Mouse (Mus musculus): ENCODE results near the gene Tcp11x2.

Tcp11x2 gene

GRCm38 (mm10) chrX:135693633-135694032, at the start of gene Tcp11x2:
TSS of gene Tcp11x2 (minus strand) at chrX:135693790.
- DNase-seq (ENCODE audit: low read depth in 1 of 2, low spot score in 2 of 2): no peak

DNA sequence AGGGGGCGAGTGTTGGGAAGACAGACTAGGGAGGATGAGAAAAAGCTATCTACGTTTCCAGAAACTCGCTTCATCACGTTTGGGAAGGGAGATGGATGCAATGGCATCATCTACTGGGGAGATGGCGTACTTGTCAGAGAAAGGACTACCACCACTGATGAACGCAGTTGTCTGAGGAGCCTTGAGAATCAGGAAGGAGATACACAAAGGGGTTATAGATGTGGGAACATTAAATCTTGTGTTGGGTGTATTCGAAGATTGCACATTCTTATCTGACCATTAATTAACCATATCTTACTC, 49.4 kb upstream of the Tcp11x2 start:
- DNase-seq (ENCODE audit: low read depth in 1 of 2, low spot score in 2 of 2): no peak

DNA sequence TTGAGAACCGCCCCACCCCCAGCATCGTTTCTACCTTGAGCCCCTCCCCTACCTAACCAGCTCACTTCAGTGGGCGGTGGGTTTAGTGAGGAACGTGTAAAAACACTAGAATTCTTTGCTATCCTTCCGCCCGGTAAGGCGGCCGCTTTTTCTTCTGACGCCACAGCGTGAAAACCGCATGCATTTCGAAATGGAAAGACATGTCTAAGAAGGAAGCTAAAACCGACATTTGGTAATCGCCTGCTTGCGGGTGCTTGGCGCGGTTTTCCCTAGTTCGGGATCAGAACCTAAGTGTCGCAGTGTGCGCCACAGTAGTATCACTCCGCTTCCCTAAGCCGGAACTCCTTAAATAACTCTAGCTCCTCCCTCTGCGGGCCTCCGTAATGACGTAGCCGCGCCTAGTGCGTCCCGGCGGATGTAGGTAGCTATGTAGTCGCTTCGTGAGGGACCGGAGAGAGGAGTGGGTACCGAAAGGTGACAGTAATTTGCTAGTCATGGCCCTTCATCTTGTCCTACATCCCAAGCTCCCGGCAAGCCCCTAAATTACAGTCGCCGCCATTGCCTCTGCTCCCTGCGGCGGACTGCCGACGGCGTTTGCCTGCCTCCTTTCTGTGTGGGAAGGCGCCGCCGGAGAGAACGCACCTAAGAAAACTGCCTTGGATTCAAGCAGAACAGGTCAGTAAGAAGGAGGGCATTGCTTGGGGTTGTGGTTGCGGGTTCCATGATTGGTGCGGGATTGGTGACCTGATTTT, 48.9 kb upstream of the Tcp11x2 start, which contains the start of the genes Armcx5 and Gprasp1:
Armcx5 (plus strand) TSS at position 430 of the 752 bp plus-strand sequence.
Gprasp1 (plus strand) TSS at position 430 of the 752 bp plus-strand sequence.
- DNase-seq (ENCODE audit: low read depth in 1 of 2, low spot score in 2 of 2): peak; percentile 30 to 64

- DNase-seq (ENCODE audit: low read depth in 1 of 2, low spot score in 2 of 2): no peak
Observed at GRCm38 (mm10) chrX:135738730-135739520, 45.3 kb upstream of the Tcp11x2 start.

DNA sequence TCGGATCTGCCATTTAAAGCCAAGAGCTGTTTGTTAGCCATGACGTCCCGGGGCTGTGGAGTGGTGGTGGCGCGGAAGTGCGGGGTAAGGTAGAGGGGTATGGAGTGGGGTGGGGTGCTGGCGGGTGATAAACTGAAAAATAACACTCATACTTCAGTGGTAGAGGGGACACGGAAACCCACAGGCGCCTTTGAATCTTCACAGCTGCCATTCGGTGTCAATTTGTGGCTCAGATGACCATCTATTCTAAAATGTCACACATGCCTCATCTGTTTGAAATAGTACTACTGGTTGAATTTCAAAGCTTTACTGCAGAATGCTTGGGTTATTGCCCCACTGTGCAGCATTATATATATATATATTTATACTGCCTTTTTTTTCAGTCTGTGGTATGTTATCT, 31.6 kb upstream of the Tcp11x2 start, which contains the start of gene Tmsb15a:
Tmsb15a (minus strand) TSS at position 101 of the 400 bp plus-strand sequence.
- no peak for DNase-seq (ENCODE audit: low read depth in 1 of 2, low spot score in 2 of 2)

- no peak for DNase-seq (ENCODE audit: low read depth in 1 of 2, low spot score in 2 of 2)
Observed at GRCm38 (mm10) chrX:135712845-135713244, 19.3 kb upstream of the Tcp11x2 start.

GRCm38 (mm10) chrX:135704349-135704748, 10.8 kb upstream of the Tcp11x2 start:
- DNase-seq (ENCODE audit: low read depth in 1 of 2, low spot score in 2 of 2): no peak

DNA sequence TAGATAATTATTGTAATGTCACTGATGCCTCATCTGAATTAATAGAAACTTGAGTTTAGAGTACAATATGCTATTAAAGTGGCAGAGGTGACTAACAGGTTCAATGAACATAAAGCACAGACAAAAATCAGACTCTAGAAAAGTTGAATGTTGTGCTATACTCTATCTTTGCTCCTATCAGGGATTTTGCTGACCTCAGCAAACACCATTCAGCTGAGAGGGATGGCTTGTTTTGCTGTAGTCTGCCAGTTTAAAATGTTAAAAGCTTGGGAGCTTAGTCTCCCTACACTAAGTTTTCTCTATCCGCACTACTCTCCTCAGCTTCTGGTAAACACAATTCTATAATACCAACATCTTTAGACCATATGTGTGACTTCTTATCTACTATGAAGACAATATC, 9.5 kb upstream of the Tcp11x2 start:
- DNase-seq (ENCODE audit: low read depth in 1 of 2, low spot score in 2 of 2): no peak

DNA sequence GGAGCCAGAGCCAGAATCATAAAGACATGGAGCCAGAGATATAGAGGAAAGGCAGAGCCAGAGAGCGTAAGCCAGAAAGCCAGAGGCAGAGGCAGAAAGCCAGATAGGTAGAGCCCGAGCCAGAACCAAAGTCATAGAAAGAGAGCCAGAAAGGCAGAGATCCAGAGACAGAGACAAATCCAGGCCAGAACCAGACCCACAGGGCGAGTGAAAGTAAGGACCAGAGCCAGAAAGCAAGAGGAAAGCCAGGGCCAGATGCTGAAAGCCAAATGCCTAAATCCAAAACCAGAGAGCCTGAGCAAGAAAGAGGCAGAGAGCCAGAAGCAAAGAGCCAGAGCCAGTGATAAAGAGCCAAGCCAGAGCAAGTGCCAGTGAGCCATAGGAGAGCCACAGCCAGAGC, 5.8 kb downstream of the Tcp11x2 start:
- no peak for DNase-seq (ENCODE audit: low read depth in 1 of 2, low spot score in 2 of 2)

GRCm38 (mm10) chrX:135681858-135682257, 11.7 kb downstream of the Tcp11x2 start:
- DNase-seq (ENCODE audit: low read depth in 1 of 2, low spot score in 2 of 2): no peak

GRCm38 (mm10) chrX:135652173-135652772, 41.3 kb downstream of the Tcp11x2 start:
- DNase-seq (ENCODE audit: low read depth in 1 of 2, low spot score in 2 of 2): no peak

DNA sequence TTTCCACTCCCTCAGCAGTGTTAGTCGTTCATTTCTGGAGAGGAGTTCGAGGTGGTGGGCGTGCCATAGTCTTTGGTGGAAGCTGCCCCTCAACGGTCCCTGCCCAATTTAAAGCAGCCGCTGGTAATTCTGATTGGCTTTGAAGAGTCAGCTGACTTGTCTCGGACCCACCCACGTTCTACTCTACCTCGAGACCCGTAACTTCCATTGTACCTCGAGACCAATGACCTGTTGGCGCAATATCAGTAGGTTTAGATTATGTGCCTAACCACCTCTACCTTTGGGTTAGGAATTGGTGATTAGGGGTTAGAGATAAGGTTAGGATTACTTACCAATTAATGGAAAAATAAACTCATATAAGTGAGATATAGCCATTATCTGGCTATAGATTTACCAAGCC, 66.0 kb downstream of the Tcp11x2 start, which contains the start of gene Prame:
Prame (minus strand) TSS at position 101 of the 400 bp plus-strand sequence.
- DNase-seq (ENCODE audit: low read depth in 1 of 2, low spot score in 2 of 2): no peak

All from monocyte, adult 2 months (primary cell).